Mouse (Mus musculus) liver, adult 2 months (tissue): Measurements from ENCODE around the gene Aff3.

Source experiments
- CTCF ChIP-seq: fragments of 200-500 bp; IDR thresholded peaks from 2 replicates; pipeline ENCODE4 v1.5.1; 2011; ENCODE audit warnings: low read depth, low read length, control low read depth
- POLR2A ChIP-seq: fragments of 200-500 bp; IDR thresholded peaks from 2 replicates; pipeline ENCODE4 v1.6.1; 2011; ENCODE audit warnings: low read length, control low read depth; ENCODE audit not compliant: insufficient read depth; ENCODE audit errors: extremely low read depth

GRCm38 (mm10) chr1:38679890-38680289 lies 15.1 kb upstream of the Aff3 start:
- TF ChIP-seq POLR2A (no peak), CTCF (no peak)
